Mouse (Mus musculus): Measurements from ENCODE around the gene Vash1. TPM values are rescaled to one million over a fixed set of nuclear protein-coding genes. Genes with fewer than 3 reads are reported as not detected.

Gene Vash1
- total RNA-seq, 4 experiments from 2014 or later, result 6.6 to 16.3 (median 13.3) TPM

DNA sequence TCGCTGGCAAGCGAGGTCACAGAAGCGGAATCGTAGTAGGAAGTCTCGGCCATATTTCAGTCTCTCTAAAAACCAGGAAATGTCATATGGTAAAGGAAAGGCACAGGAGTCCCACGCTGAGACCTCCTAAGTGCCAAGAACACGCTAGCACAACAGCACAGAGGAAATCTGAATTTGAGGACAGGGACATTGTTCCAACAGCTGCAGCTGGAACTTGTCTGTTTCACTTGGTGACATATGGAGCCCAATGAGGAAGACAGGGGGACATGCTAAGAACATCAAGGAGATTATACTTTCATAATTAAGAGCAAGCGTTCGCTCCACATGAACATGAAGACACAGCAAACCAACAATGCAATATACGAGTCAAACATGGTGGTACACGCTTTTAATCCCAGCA is 38.5 kb downstream of the Vash1 start:
- DNase-seq (ENCODE audit: low spot score), result no peak

DNA sequence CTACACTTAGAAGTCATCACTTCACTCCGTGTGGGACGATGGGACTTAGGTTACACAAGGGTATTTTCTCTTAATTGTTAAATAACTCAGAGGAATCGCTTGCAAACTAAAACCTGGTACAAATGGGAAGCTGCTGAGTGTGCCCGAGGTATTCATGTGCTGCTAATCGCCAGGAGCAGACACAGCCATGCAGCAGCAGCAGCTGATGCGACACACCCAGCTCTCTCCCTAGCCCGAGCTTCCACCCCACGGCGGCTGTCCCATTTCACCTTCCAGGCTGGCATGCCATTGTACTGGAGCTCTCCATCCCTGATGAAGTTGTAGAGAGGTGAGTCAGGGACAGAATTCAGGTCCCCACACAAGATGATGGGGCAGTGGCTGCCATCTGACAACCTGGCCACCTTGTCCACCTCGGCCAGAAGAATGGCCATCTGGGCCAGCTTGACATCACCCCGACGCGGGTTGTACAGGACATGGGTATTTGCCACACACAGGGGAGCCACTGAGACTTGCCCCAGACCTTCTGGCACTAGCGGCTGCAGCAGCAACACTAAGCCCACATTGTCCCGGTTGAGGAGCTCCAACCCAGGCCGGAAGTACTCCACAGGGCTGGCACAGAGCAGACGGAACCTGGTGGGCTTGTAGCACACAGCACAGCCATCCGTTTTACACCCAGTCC is 41.6 kb downstream of the Vash1 start:
- DNase-seq (ENCODE audit: low spot score), result no peak

DNA sequence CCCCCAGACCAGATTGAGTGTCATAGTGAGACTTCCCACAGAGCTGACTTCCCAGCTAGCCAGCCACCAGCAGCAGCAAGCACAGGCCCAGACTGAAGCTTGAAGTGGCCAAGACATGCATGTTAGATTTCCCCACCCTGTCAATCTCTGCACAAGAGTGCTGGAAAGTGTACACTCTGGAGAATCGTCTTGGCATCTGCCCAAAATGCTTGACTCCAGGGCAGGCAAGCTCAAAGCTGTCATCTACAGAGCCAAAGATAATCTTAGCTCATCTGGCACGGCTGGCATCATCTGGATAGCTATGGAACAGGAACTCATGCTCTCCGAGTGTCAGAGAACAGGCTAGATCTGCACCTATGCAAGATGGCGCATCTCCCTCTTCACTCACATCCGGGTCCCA is 43.0 kb downstream of the Vash1 start:
- no peak for DNase-seq (ENCODE audit: low spot score)

DNA sequence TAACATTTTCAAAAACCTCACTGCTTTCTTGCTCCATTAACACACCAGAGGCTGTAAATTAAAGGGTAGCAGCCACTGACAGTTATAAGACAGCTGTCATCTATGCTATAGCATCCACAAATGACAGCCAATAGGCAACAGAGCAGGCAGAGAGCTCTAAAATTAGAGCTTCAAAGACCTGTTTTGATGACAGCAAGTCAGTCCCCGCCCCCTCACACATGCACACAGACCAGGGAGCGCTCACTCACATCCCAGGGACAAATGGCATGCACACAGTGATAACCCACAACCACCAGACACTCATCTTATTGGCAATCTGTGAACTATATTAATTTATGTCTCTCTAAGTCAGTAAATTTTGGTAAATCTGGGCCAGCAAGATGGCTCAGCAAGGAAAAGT is 45.8 kb downstream of the Vash1 start:
- no peak for DNase-seq (ENCODE audit: low spot score)

DNA sequence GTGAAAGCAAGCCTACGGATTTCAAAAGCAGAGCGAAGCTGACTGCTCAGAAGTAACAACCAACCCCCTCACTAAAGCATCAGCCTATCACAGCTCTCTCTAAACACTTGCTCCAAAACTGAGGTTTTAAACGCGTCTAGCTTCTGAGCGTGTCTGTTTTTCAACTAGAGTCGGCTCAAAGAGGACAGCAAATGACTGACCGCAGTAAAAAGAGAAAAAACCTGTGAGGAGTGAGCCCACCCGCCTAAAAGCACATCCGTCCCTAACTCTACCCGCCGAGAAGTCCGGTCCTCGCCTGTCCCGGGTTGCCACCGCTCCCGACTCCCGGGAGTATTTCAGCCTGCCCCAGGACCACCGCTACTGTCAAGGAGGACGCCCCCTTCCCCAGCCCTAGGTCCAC is 47.2 kb downstream of the Vash1 start:
- no peak for DNase-seq (ENCODE audit: low spot score)

DNA sequence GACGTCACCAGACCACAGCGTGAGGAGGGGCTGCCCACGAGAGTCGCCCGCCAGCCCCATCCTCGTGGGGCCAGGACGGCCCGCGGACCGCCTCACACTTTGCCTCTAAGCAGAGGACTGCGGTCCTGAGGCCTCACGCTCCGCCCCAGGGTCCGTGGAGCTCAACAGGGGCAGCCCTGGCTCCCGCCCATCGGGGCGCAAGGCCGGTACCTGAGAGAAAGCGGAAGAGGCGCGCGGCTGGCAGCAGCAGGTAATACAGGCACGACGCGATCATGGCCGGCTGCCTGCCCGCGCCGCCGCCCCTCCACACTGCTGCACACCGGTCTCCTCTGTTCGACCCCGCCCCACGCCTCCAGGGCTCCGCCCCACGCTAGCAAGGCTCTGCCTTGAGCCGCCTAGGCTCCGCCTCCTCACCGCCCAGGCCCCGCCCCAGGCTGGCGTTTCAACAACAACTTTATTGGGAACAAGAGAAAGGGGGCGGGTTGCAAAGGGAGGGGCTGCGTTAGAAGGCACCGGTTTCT is 47.7 kb downstream of the Vash1 start, which contains the start of gene Angel1:
Gene Angel1, minus strand, starts transcription at position 341 of the 521 bp plus-strand sequence.
- DNase-seq (ENCODE audit: low spot score), result peak; percentile 94

DNA sequence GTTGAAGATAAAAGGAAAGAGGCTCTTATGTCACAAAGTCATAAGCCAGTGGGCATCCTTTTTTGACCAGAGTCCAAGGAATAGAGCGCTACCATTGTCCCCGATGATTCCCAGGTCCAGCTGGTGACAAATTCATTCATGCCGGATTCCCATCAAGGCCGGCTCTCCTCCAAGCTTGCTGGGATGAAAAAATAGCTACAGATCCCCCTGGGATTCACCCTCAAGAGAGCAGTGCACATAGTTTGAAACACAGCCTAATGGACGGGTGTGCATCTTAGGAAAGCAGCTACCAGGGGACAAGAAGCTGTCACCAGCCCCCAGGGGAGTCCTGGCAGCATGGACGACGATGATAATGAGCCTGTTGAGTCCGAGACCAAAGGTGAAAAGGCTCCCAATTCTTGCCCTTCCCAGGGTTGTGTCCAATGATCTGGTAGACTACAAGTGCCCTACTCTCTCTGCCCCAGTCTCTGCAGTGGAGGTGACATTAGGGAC is 55.9 kb downstream of the Vash1 start, which contains the start of gene Lrrc74a:
Gene Lrrc74a, plus strand, starts transcription at position 51 of the 492 bp plus-strand sequence.
- peak; percentile 13 for DNase-seq (ENCODE audit: low spot score)

Other genes with a start within 250 kb of the Vash1 start
- 1 to 10 TPM; 2.9 to 4.6 (median 3.8) TPM for gene Angel1, start 47.8 kb downstream of the Vash1 start, total RNA-seq (2022)
- not detected for gene Lrrc74a, start 55.7 kb downstream of the Vash1 start, total RNA-seq (2022)
- gene Irf2bpl, start 206.1 kb downstream of the Vash1 start, total RNA-seq (2022), result 10 to 100 TPM; 26.2 to 30.4 (median 27.8) TPM